Mouse (Mus musculus) liver, embryonic 14 days (tissue): Measurements from ENCODE around the gene Csrnp2. TPM values are rescaled to one million over a fixed set of nuclear protein-coding genes. Genes with fewer than 3 reads are reported as not detected.

Source experiments
- polyA plus RNA-seq: library from polyadenylated mRNA; depleted of rRNA; stranded (reverse); fragments of >200 nt; gene quantifications from 2 replicates; pipeline ENCODE4 v1.2.3, GENCODE M21; 2012; rRNA removed

The Csrnp2 gene
- polyA plus RNA-seq: 0.51 and 0.55 TPM in 2 replicates

DNA sequence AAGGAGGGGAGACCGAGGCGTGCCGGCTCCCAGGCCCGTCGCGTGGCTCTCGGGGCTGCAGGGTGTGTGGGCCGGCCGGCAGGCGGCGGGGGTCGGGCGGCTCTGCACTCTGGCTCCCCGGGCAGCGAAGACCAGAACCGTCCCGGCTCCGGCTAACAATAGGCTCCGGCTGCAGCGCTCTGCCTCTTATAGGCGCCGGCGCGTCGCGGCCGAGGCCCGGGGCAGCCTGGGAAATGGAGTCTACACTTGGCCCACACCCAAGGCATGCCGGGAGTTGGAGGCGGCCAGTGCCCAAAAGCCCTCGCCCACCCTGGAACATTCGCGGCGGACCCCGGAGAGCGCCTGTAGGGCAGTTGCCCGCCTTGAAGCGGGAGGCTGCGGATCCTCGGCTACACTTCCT, at the start of gene Csrnp2:
Gene Csrnp2, minus strand, starts transcription at position 387 of the 400 bp plus-strand sequence.

DNA sequence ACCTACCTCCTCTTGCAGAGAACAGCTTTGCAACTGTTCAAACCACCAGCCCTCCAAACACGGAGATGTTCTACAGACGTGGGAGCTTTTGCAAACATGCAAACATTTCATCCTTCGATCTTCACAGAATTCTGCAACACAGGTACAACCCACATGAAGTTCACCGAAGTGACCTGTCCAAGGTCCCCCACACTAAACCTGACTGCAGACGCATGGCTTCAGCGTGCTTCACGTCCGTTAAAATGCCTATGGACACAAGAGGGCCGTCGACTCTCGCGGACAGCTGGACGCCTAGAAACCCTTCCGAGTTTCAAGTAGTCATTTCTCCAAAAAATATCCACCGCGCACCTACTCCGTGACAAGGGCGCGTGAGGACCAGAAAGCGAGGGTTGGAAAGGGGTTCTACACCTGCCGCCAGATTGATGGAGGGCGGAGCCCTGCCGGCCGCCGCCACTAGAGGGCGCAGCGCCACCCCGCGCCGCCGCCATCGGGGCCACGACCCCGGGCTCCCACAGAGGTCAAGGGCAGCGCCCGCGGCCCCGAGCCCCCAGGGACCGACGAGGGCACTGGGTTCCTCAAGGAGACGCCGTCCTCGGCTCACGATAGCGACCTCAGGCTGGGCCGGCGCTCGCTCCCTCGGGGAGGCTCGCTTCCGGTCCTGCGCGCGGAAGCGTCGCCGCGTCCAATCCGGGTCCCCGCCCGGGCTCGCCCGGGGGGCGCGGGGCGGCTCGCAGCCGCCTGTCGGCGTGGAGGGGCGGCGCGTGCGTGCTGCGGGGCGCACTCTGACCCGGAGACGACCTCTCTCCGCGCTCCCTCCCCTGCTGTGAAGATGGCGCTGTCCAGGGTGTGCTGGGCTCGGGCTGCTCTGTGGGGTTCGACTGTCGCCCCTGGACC, 26.7 kb downstream of the Csrnp2 start, which contains the start of gene Letmd1:
Gene Letmd1, plus strand, starts transcription at position 729 of the 894 bp plus-strand sequence.

Other genes with a start within 250 kb of the Csrnp2 start
- not detected in 2 replicates for gene Tmprss12, start 214.7 kb downstream of the Csrnp2 start, polyA plus RNA-seq
- 24.3 and 26.2 TPM in 2 replicates for gene Mettl7a1, start 191.3 kb downstream of the Csrnp2 start, polyA plus RNA-seq
- not detected in 2 replicates for gene Mettl7a3, start 160.6 kb downstream of the Csrnp2 start, polyA plus RNA-seq
- 0.01 and 0.03 TPM in 2 replicates for gene Methig1, start 142.3 kb downstream of the Csrnp2 start, polyA plus RNA-seq
- 0.02 TPM in 1 of 2 replicates, not detected in the other for gene Mettl7a2, start 142.3 kb downstream of the Csrnp2 start, polyA plus RNA-seq
- not detected in 2 replicates for gene Higd1c, start 130.9 kb downstream of the Csrnp2 start, polyA plus RNA-seq
- gene Gm5475, start 73.3 kb downstream of the Csrnp2 start, polyA plus RNA-seq: 0.02 TPM in 1 of 2 replicates, not detected in the other
- 30.0 and 37.1 TPM in 2 replicates for gene Slc11a2, start 70.4 kb downstream of the Csrnp2 start, polyA plus RNA-seq
- gene Letmd1, start 26.5 kb downstream of the Csrnp2 start, polyA plus RNA-seq: 13.9 and 15.9 TPM in 2 replicates
- gene Tfcp2, start 56.5 kb upstream of the Csrnp2 start, polyA plus RNA-seq: 2.3 and 2.6 TPM in 2 replicates
- gene Pou6f1, start 104.5 kb upstream of the Csrnp2 start, polyA plus RNA-seq: 0.33 and 0.37 TPM in 2 replicates
- 97.1 and 117 TPM in 2 replicates for gene Dazap2, start 119.9 kb upstream of the Csrnp2 start, polyA plus RNA-seq
- 6.4 and 7.3 TPM in 2 replicates for gene Smagp, start 141.5 kb upstream of the Csrnp2 start, polyA plus RNA-seq
- gene Bin2, start 174.1 kb upstream of the Csrnp2 start, polyA plus RNA-seq: 18.0 and 18.6 TPM in 2 replicates
- 7.2 and 9.2 TPM in 2 replicates for gene Cela1, start 192.4 kb upstream of the Csrnp2 start, polyA plus RNA-seq
- gene Galnt6, start 233.9 kb upstream of the Csrnp2 start, polyA plus RNA-seq: 0.37 and 0.53 TPM in 2 replicates